In genomic region chr6:84594626-84595025, GRCm38 (mm10) we compare ENCODE assay signal across 15 mouse cellular contexts. TPM values are rescaled to one million over a fixed set of nuclear protein-coding genes. Genes with fewer than 3 reads are reported as not detected.
A peak's percentile ranks its signal among the peaks of the same experiment; 100 is the strongest.
DNase-seq lines count a peak whose midpoint lies in the region; ATAC-seq and TF ChIP-seq lines count a peak whose summit lies in the region.
"Had no signal": no experiment of that assay in that cellular context is flagged by ENCODE, and none has a peak within 500 bp of the region (broad histone marks: within the 10 kb centered on the region; RNA-seq: fewer than 3 reads in every experiment).

No protein-coding gene starts in this region.

- ATAC-seq in heart, embryonic 11.5 days (replicated peaks; ENCODE audit: insufficient number of reproducible peaks, low FRiP score, low TSS enrichment), result no peak
- ATAC-seq in embryonic facial prominence, embryonic 14.5 days (ENCODE audit: low read depth), result no peak; the same call in 1 of the 2 replicates
- ATAC-seq in midbrain, embryonic 12.5 days (ENCODE audit: low FRiP score, low read depth), result peak; percentile 62
- no peak for ATAC-seq in intestine, embryonic 15.5 days

- TF ChIP-seq CTCF in brain, embryonic 14.5 days (IDR thresholded peaks at IDR 0.05; ENCODE audit: borderline replicate concordance, extremely low read depth, insufficient read depth, insufficient read length), result no peak
- TF ChIP-seq CTCF in lung, adult 2 months (IDR thresholded peaks at IDR 0.05; ENCODE audit: insufficient read depth, low read length), result no peak

- H3K4me3 ChIP-seq in heart, embryonic 11.5 days (ENCODE audit: low read depth, low read length), result no peak overlapping the region
- no peak overlapping the region for H3K4me3 ChIP-seq in embryonic facial prominence, embryonic 14.5 days (ENCODE audit: low read depth, low read length)
- H3K4me3 ChIP-seq in midbrain, embryonic 12.5 days, result no peak overlapping the region
- no peak overlapping the region for H3K4me3 ChIP-seq in lung, adult 2 months (replicated peaks; ENCODE audit: extremely low read depth, low read depth, low read length)
- no peak overlapping the region for H3K4me3 ChIP-seq in intestine, embryonic 15.5 days (replicated peaks)
- H3K4me3 ChIP-seq: liver, embryonic 13.5 days; neural tube, embryonic 13.5 days had no signal

- WGBS in heart, embryonic 11.5 days (ENCODE audit: insufficient replicate concordance), result 44% methylated on average over 3 of the region's 3 CpGs
- WGBS in embryonic facial prominence, embryonic 14.5 days, result 59% methylated on average over 3 of the region's 3 CpGs
- WGBS in midbrain, embryonic 12.5 days, result 30% methylated on average over 3 of the region's 3 CpGs
- 80% methylated on average over 3 of the region's 3 CpGs for WGBS in lung, adult 2 months
- 81% methylated on average over 3 of the region's 3 CpGs for WGBS in intestine, embryonic 15.5 days

- H3K4me2 ChIP-seq in heart, embryonic 11.5 days, result 0 out of 2 replicates have a peak overlapping the region, but pooled peaks have one; percentile 7
- H3K4me2 ChIP-seq in embryonic facial prominence, embryonic 14.5 days (ENCODE audit: low read depth, low read length), result no peak overlapping the region
- H3K4me2 ChIP-seq in midbrain, embryonic 12.5 days (replicated peaks), result peak overlapping the region; percentile 30
- no peak overlapping the region for H3K4me2 ChIP-seq in intestine, embryonic 15.5 days (replicated peaks)
- H3K4me2 ChIP-seq: liver, embryonic 13.5 days; neural tube, embryonic 13.5 days had no signal

- peaks cover 7% of the 10 kb centered on the region; the same call in 1 of the 2 replicates for H3K4me1 ChIP-seq in heart, embryonic 11.5 days (ENCODE audit: control insufficient read depth, insufficient read depth, low read length)
- H3K4me1 ChIP-seq in embryonic facial prominence, embryonic 14.5 days (ENCODE audit: control insufficient read depth, insufficient read depth, low read length), result 0 out of 2 replicates have a peak, but pooled peaks cover 5% of the 10 kb centered on the region
- H3K4me1 ChIP-seq in midbrain, embryonic 12.5 days, result peaks cover 22% of the 10 kb centered on the region
- H3K4me1 ChIP-seq in lung, adult 2 months (ENCODE audit: control insufficient read depth, insufficient read depth, low read length), result peaks cover 4% of the 10 kb centered on the region
- H3K4me1 ChIP-seq in intestine, embryonic 15.5 days (replicated peaks), result peaks cover 13% of the 10 kb centered on the region

- H3K9ac ChIP-seq in heart, embryonic 11.5 days (ENCODE audit: low read depth, low read length), result no peak overlapping the region; the same call in 1 of the 2 replicates
- H3K9ac ChIP-seq in embryonic facial prominence, embryonic 14.5 days (ENCODE audit: low read depth, low read length), result no peak overlapping the region
- H3K9ac ChIP-seq in midbrain, embryonic 12.5 days (replicated peaks), result no peak overlapping the region
- H3K9ac ChIP-seq in intestine, embryonic 15.5 days, result no peak overlapping the region
- H3K9ac ChIP-seq: liver, embryonic 13.5 days; neural tube, embryonic 13.5 days had no signal

- TF ChIP-seq POLR2A in brain, embryonic 14.5 days (IDR thresholded peaks at IDR 0.05; ENCODE audit: borderline replicate concordance, extremely low read depth, insufficient read depth, insufficient read length, poor library complexity, severe bottlenecking), result no peak
- no peak for TF ChIP-seq POLR2A in lung, adult 2 months (IDR thresholded peaks at IDR 0.05; ENCODE audit: borderline replicate concordance, extremely low read depth, low read depth, low read length)

- DNase-seq in heart, postnatal 10 days, result no peak
- DNase-seq in brain, embryonic 14.5 days (ENCODE audit: low read depth), result peak; percentile 72
- DNase-seq in embryonic facial prominence, embryonic 14.5 days (ENCODE audit: low spot score), result peak; percentile 13
- no peak for DNase-seq in lung, adult 2 months
- DNase-seq in adrenal gland, postnatal 25 days, result no peak
- DNase-seq: adrenal gland, postnatal 36 days; cerebellum, adult 18-20 months; gastrocnemius, postnatal 25 days; layer of hippocampus, postnatal 36 days; liver, embryonic 13.5 days had no signal

- H3K9me3 ChIP-seq in heart, embryonic 11.5 days (replicated peaks; ENCODE audit: control insufficient read depth, low read length), result no peaks in the 10 kb centered on the region
- H3K9me3 ChIP-seq in embryonic facial prominence, embryonic 14.5 days (ENCODE audit: control insufficient read depth, low read length), result no peaks in the 10 kb centered on the region
- no peaks in the 10 kb centered on the region for H3K9me3 ChIP-seq in midbrain, embryonic 12.5 days
- no peaks in the 10 kb centered on the region for H3K9me3 ChIP-seq in intestine, embryonic 15.5 days
- H3K9me3 ChIP-seq: liver, embryonic 13.5 days; neural tube, embryonic 13.5 days had no signal

- no peaks in the 10 kb centered on the region for H3K36me3 ChIP-seq in heart, embryonic 11.5 days (ENCODE audit: control insufficient read depth, insufficient read depth, low read length)
- H3K36me3 ChIP-seq in embryonic facial prominence, embryonic 14.5 days (ENCODE audit: control insufficient read depth, insufficient read depth, low read length), result no peaks in the 10 kb centered on the region
- no peaks in the 10 kb centered on the region for H3K36me3 ChIP-seq in midbrain, embryonic 12.5 days
- H3K36me3 ChIP-seq in intestine, embryonic 15.5 days, result no peaks in the 10 kb centered on the region
- H3K36me3 ChIP-seq: liver, embryonic 13.5 days; neural tube, embryonic 13.5 days had no signal

- intact Hi-C loops in heart, postnatal 10 days (cut with DNase I), result loop anchor here (5.0 to 10.0 kb wide), 3 partner anchors 167 to 420 kb away; no protein-coding TSS in a partner anchor

- no peak overlapping the region for H3K27ac ChIP-seq in heart, embryonic 11.5 days (ENCODE audit: low read depth, low read length)
- no peak overlapping the region for H3K27ac ChIP-seq in embryonic facial prominence, embryonic 14.5 days (replicated peaks; ENCODE audit: low read depth, low read length)
- peak overlapping the region; percentile 42; the same call in 1 of the 2 replicates for H3K27ac ChIP-seq in midbrain, embryonic 12.5 days (replicated peaks)
- no peak overlapping the region for H3K27ac ChIP-seq in intestine, embryonic 15.5 days
- H3K27ac ChIP-seq: liver, embryonic 13.5 days; neural tube, embryonic 13.5 days had no signal

- H3K27me3 ChIP-seq in heart, embryonic 11.5 days (ENCODE audit: control insufficient read depth, insufficient read depth, low read length), result peaks cover 12% of the 10 kb centered on the region
- H3K27me3 ChIP-seq in embryonic facial prominence, embryonic 14.5 days (replicated peaks; ENCODE audit: control insufficient read depth, insufficient read depth, low read length), result peaks cover 2% of the 10 kb centered on the region; the same call in 1 of the 2 replicates
- peaks cover 40% of the 10 kb centered on the region for H3K27me3 ChIP-seq in midbrain, embryonic 12.5 days
- H3K27me3 ChIP-seq in intestine, embryonic 15.5 days (replicated peaks), result peaks cover 4% of the 10 kb centered on the region

RNA-seq across cellular contexts. Expression of gene Cyp26b1, which starts 0.9 kb away (rescaled TPM):
- 1.3 and 1.7 TPM in 2 replicates for polyA plus RNA-seq in heart, embryonic 11.5 days (2014; fragmentation: Nextera tagmentation; extraction: Ambion mirVana)
- 1 to 10 TPM; 1.8 to 2.0 TPM for total RNA-seq in heart, postnatal 10 days (2021)
- polyA plus RNA-seq in brain, embryonic 14.5 days (2012; rRNA removed), result 10.0 and 56.1 TPM in 2 replicates
- 6.9 and 8.0 TPM in 2 replicates for polyA plus RNA-seq in embryonic facial prominence, embryonic 14.5 days (2014; fragmentation: Nextera tagmentation; extraction: Ambion mirVana)
- 7.7 and 14.1 TPM in 2 replicates for polyA plus RNA-seq in midbrain, embryonic 12.5 days (2016; fragmentation: Nextera tagmentation; extraction: Ambion mirVana)
- polyA plus RNA-seq in lung, adult 2 months (2012; rRNA removed), result 4.1 and 8.6 TPM in 2 replicates
- 2.0 and 2.6 TPM in 2 replicates for polyA plus RNA-seq in intestine, embryonic 15.5 days (2015; fragmentation: Nextera tagmentation; extraction: Ambion mirVana)
- total RNA-seq in adrenal gland, postnatal 25 days (2021), result 4.2 and 4.6 TPM in 2 replicates
- total RNA-seq: megakaryocyte progenitor cell, adult 5-6 weeks had no signal

Comparison
In these comparisons a context has a peak if more than half of its experiments do, and no peak if none do; other contexts are left out.
1. H3K4me2 ChIP-seq: peak in heart, embryonic 11.5 days (single experiment) and midbrain, embryonic 12.5 days (single experiment); none in embryonic facial prominence, embryonic 14.5 days (single experiment) and intestine, embryonic 15.5 days (single experiment).
2. DNase-seq: peak in brain, embryonic 14.5 days (single experiment) and embryonic facial prominence, embryonic 14.5 days (single experiment); none in heart, postnatal 10 days (0 of 2), lung, adult 2 months (single experiment) and adrenal gland, postnatal 25 days (single experiment).